Mouse (Mus musculus): ENCODE measurements at regions not wholly inside any gene's neighbourhood (a gene's known extent, or its start where the extent isn't known, plus 50 kb on each side); places are given as distances from the start of the nearest gene placed in this dataset.

GRCm38 (mm10) chr15:69389575-69389974, 2888.9 kb upstream of the Lrrc6 start:
- no peak for DNase-seq (ENCODE audit: low spot score in 2 of 2)

GRCm38 (mm10) chr15:69387466-69387865, 2886.8 kb upstream of the Lrrc6 start:
- DNase-seq (ENCODE audit: low spot score in 2 of 2): peak; percentile 41 to 48

GRCm38 (mm10) chr15:69365440-69365839, 2864.7 kb upstream of the Lrrc6 start:
- no peak for DNase-seq (ENCODE audit: low spot score in 2 of 2)

- no peak for DNase-seq (ENCODE audit: low spot score in 2 of 2)
Observed at GRCm38 (mm10) chr15:69350053-69350739, 2849.5 kb upstream of the Lrrc6 start.

- DNase-seq (ENCODE audit: low spot score in 2 of 2): no peak
Observed at GRCm38 (mm10) chr15:69346065-69346464, 2845.4 kb upstream of the Lrrc6 start.

- DNase-seq (ENCODE audit: low spot score in 2 of 2): no peak
Observed at GRCm38 (mm10) chr15:69342759-69343158, 2842.0 kb upstream of the Lrrc6 start.

GRCm38 (mm10) chr15:69336491-69336890, 2835.8 kb upstream of the Lrrc6 start:
- no peak for DNase-seq (ENCODE audit: low spot score in 2 of 2)

- DNase-seq (ENCODE audit: low spot score in 2 of 2): no peak
Observed at GRCm38 (mm10) chr15:69326537-69326936, 2825.8 kb upstream of the Lrrc6 start.

- DNase-seq (ENCODE audit: low spot score in 2 of 2): no peak
Observed at GRCm38 (mm10) chr15:69303100-69303499, 2802.4 kb upstream of the Lrrc6 start.

GRCm38 (mm10) chr15:69291273-69291672, 2790.6 kb upstream of the Lrrc6 start:
- DNase-seq (ENCODE audit: low spot score in 2 of 2): no peak

GRCm38 (mm10) chr15:69275546-69276255, 2775.0 kb upstream of the Lrrc6 start:
- peak in 1 of 2 experiments; percentile 20 for DNase-seq (ENCODE audit: low spot score in 2 of 2)

GRCm38 (mm10) chr15:69274225-69274766, 2773.6 kb upstream of the Lrrc6 start:
- peak in 1 of 2 experiments; percentile 11 for DNase-seq (ENCODE audit: low spot score in 2 of 2)

- DNase-seq (ENCODE audit: low spot score in 2 of 2): peak in 1 of 2 experiments; percentile 16
Observed at GRCm38 (mm10) chr15:69273518-69273917, 2772.8 kb upstream of the Lrrc6 start.

- peak; percentile 40 for DNase-seq (ENCODE audit: low spot score in 2 of 2)
Observed at GRCm38 (mm10) chr15:69261940-69262339, 2761.2 kb upstream of the Lrrc6 start.

- no peak for DNase-seq (ENCODE audit: low spot score in 2 of 2)
Observed at GRCm38 (mm10) chr15:69257161-69257778, 2756.6 kb upstream of the Lrrc6 start.

- DNase-seq (ENCODE audit: low spot score in 2 of 2): no peak
Observed at GRCm38 (mm10) chr15:69253698-69254097, 2753.0 kb upstream of the Lrrc6 start.

GRCm38 (mm10) chr15:69252095-69252494, 2751.4 kb upstream of the Lrrc6 start:
- no peak for DNase-seq (ENCODE audit: low spot score in 2 of 2)

- DNase-seq (ENCODE audit: low spot score in 2 of 2): peak; percentile 25 to 31
Observed at GRCm38 (mm10) chr15:69246190-69246966, 2745.7 kb upstream of the Lrrc6 start.

- peak in 1 of 2 experiments; percentile 21 for DNase-seq (ENCODE audit: low spot score in 2 of 2)
Observed at GRCm38 (mm10) chr15:69235271-69235670, 2734.6 kb upstream of the Lrrc6 start.

- no peak for DNase-seq (ENCODE audit: low spot score in 2 of 2)
Observed at GRCm38 (mm10) chr15:69224619-69225587, 2724.2 kb upstream of the Lrrc6 start.

Data from right cerebral cortex, adult 2 months (tissue).